Mouse (Mus musculus) induced T-regulatory cell, adult 2 months (primary cell): ENCODE results near the gene Ntng1.

Experiments
- DNase-seq: peaks from one replicate; pipeline ENCODE4 v3.0.0-alpha.2; 2012; ENCODE audit warnings: low read depth

The Ntng1 gene

DNA sequence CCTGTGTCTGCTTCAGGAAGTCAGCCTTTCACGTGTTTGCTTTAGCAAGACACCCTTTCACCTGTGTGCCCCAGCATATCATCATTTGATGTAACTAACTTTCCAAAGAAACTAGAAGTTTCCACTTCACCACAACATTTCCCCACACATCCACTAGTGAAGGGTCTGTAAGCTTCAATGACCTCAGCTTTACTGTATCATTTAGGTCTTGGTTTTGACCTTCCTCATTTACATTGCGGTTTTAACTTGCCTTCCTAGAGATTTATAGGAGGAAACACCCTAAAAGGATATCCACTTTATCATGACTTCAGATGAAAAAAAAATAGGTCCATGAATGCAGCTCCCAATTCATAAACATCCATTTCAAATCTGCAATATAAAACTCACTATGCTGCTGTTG, 89.7 kb downstream of the Ntng1 start:
- no peak for DNase-seq

DNA sequence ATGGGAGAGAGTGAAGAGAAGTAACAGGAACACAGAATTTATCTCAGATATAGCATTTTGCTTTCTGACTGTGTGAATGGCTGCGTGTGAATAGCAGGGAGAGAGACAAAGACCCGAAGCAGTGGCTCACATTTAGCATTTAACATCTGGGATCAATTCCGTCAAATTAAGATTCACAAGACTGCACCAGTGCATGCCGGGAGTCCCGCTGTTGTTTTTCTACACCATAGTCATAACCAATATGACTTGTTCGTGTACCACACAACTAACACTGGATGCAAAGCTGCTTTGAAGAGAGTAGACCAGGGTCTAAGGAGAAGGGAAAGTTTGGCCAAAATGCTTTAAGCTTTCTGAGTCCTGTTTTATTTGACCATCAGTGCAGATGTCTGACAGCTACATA, 95.7 kb downstream of the Ntng1 start:
- no peak for DNase-seq

DNA sequence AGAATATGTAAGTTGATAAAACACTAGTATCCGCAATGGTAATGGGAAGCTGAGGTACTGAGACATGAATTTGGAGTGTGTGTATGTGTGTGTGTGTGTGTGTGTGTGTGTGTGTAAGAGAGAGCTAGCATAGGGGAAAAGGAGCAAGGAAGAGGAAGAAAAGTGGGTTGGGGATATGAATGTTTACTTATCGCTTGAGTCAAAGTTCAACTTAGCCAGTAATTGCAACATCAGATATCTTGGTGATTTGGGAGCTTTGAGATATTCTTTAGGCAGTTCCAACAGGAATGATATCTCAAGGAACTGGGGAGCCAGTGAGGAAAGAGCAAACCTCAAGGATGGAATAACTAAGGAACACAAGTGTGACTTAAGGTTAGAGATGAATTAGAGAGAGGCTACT, 97.1 kb downstream of the Ntng1 start:
- no peak for DNase-seq

DNA sequence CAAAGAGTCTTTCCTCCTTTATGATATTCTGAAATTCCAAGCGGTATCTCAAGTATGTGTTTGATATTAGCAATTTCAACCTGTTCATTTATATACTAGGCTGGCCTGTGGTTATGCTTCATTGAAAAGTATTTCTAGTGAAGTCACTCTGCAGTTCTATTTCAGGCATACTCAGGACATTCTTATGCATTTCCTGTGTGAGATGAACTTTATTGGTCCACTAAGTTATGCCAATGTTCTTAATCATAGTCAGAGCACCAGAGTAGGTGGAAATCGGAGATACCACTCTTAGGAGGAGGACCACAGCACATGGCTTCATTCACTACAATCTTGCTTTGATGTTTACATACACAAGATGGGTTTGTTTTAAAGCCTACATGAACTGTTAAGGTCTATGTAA, 99.6 kb downstream of the Ntng1 start:
- DNase-seq, result no peak

DNA sequence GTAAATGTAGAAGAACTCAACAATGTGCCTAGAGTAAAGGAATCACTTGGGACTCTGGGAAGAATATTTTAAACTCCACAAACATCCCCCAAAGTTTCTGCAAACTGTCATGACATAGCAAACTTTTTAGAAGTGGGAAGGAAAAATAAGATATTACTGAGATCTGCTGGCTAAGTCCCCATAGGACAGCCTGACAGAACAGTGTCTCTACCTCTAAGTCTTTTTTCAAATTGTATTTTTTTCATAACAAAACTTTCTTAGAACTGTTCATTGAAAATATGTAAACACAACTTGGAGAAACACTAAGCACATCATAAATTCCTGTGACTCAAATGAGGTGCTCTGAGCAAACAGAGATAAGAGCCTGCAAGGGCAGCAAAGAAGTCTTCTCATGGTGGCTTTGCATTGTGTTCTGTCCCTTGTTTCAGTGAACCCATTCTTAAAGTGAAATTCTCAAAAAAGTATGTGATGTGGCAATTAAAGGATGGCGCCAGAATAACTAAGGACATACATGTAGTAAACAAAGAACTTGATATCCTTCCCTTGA, 100.1 kb downstream of the Ntng1 start:
- DNase-seq, result no peak

DNA sequence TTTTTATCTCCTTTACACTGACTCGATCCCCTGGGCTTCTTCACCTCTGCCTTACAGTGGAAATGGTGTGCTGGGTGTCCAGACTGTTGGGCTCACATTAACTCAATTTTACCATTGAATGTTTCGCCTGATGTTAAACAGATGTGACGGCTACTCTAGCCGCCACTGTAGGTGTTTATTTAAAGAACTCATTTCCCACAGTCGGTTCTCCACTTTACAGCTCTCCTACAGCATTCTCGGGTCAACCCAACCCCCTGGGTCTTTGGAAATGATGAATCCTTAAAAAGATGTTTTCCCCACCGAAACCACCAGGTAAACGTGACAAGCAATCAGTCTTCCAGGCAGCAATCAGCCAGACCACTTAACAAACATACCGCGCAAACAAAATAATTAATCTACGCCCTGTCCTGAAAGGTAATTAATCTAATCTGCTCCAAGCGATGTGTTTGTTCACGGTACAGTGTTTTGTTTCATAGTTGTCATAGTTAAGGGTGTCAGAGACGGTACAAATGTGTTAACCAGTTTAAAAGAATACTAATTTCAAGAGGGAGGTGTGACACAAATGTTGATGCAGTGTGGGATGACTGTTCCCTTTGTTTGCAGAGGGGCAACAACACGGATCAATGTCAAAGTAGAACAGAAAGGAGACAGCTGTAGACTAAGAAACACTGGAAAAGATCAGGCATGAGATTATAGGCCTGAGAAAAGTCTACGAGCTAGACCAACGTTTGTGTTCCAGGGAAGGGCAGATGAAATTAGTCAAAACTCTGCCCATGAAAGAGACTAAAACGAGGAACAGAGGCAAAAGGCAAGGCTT, 120.8 kb downstream of the Ntng1 start:
- no peak for DNase-seq

DNA sequence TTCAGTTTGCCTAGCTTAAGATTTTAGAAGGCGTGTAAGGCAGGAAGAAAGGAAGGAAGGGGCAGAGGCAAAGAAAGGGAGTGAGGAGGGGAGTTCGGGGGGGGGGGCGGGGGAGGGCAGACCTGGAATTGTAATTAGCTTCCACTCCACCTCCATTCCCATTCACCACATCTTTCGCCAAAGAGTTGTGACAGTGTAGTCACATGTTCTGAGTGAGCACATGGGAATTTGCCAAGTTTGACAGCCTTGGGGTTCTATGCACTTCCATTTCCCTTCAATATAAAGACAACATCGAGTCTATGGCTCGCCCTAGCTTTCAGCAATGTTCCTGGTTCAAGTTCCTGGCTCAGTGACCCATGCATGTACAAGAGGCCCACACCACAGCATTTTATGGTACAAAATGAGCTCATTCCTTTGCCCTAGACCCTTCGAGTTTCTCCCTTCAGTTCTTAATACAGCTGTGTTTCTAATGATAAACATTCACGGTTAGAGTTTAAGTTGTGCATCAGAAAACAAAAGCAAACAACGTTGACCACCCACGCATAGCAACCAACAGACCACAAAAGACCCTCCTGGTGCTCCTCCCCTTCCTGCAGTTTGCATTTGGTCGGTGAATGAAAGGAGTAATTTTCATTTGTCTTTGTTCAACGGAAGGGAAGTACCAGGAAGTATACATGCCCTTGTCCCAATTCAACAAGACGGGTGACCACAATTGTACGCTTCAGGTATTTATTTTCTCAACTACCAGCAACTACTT, 132.8 kb downstream of the Ntng1 start:
- DNase-seq, result no peak

DNA sequence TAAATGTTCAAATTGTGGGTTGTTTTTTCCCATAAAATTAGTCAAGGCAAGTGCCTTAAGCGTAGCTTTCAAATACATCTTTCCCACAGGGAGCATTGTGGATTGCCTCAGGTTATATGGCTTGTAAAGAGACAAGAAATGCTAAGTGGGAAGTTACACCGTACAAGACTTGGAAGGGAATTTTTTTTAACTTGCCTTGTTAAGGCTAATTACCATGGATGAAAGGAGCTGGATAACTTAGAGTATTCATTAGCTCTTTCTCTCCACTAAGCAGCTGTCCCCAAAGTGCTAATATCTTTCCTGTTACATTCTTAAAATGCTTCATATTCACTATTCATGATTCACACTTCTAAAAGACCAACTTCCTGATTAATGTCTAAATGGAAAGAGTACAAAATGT, 133.4 kb downstream of the Ntng1 start:
- no peak for DNase-seq

DNA sequence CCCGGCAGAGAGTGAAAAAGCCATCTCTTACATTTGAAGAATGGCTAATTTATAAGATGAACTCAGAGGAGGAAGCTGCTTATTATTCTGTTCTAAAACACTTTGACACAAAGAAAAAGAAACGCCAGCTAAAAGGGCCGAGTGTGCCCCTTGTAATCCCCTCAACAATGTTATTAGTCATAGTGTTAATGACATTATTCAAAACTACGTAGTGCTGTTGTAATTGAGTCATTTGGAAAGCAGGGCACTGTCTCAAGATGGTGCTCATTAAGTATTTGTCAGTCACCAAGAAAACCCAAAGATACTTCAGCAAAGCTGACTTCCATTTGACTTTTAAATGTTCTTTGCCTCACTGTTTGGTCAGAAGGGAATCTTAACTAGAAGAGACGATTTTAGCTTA, 143.5 kb downstream of the Ntng1 start:
- DNase-seq, result no peak

DNA sequence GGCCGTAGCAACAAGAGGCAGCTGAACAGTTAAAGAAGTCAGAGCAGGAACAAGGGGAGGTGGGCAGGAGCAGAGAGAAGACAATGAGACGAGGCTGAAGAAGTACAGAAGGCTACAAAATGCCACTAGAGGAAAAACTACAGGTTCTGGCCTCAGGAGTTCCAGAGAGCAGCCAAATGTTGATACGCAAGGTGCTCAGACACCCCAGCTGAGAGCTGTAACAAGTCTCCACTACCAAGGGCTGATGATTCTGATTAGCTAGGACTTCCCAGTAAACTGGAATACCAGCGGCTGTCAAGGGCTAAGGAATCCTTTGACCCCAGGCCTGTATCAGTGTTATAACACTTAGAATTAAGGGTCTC, 148.2 kb downstream of the Ntng1 start:
- no peak for DNase-seq

DNA sequence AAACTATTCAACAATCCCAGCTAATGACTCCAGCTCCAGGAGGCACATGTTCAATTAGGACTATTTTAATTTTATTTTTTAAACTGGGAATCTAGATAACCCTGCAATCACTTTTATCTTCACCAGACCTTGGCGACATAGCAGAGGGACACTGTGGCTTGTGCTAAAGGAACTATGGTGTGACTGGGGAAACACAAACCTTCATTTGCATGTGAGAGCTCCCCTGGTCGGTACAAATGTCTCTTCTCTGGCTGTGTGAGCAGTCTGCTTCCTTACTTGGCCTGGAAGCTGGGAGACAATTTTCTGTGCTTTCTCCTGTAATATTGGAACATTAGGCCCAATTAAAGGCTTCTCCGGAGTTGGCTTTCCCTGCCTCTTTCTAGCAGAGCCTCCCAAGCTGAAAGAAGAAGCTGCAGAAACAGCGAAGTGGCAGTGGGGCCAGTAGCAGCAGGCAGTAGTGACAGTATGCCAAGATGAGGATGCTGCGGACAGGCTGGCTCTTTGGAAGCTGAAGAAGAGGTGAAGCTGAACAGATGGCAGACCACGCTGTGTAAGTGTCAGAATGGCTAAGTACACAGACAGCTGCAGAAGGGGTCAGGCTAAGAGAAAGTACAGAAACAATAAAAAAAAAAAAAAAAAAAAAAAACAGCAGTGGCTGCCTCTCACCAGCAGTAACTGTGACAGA, 148.7 kb downstream of the Ntng1 start:
- no peak for DNase-seq

DNA sequence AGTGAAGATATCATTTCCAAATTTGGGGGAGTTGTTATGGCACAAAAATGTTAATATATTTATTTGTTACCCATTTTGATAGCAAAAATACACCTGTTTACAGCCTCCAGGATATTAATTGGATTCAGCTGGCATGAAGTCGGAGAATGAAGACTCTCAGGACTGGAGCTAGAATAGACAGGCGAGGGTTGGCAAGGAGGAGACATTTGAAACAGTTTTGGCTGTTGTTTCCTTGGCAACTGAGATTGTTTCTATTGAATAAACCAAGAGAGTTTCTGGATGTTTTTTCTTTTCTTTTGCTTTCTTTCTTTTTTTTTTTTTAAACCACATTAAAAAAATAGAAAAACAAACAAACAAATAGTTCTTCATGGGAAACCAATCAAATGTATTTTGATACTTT, 159.7 kb downstream of the Ntng1 start:
- no peak for DNase-seq

DNA sequence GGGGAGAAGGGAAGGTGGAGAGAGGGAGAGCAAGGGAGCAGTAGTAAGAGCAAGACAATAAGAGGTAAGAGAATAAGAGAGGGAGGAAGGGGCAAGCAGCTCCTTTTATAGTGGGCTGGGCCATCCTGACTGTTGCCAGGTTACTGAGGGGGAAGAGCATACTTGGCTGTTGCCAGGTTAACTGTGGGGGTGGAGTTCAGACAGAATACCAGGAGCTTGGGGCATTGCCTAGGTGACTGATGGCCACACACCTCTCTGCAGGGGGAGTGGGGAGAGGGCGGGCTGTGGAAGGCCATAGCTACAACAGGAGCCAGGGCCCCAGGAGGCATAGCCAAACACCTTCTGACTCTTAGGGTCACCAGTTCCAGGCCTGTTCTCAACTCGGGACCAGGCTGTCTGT, 166.2 kb downstream of the Ntng1 start:
- DNase-seq, result no peak

DNA sequence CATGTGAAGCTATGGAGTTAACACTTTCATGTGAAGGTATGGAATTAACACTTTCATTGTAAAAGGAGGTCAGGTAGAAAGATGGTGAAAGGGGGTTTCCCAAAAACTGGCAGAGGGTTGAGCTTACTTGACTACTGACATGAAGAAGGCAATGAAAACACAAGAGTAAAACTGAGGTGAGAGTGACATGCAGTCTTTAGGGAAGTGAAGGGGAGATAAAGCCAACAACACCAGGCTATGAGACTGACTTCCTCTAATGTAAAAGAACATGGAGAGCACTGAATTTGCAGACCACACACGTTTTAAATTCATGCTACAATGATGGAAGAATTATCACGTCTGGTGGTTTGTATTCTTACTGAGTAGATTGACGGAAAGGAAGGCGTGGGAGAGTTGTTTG, 168.7 kb downstream of the Ntng1 start:
- DNase-seq, result no peak

DNA sequence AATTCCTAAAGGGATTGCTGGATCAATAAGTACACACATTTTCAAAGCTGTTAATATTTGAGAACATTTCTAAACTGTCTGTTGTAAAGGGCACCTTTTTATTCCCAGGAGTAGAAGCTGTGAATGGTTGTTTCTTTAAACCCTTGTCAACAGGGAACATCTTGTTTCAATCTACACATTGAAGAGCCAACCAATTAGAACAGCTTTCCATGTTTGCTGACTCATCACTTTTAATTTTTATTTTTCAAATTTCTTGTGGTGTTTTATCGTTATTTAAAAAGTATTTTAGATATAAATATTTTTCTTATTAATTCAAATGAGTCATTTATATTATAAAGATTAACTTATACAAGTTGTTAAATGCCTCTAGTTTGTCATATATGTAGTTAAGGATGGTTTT, 172.3 kb downstream of the Ntng1 start:
- DNase-seq, result no peak

DNA sequence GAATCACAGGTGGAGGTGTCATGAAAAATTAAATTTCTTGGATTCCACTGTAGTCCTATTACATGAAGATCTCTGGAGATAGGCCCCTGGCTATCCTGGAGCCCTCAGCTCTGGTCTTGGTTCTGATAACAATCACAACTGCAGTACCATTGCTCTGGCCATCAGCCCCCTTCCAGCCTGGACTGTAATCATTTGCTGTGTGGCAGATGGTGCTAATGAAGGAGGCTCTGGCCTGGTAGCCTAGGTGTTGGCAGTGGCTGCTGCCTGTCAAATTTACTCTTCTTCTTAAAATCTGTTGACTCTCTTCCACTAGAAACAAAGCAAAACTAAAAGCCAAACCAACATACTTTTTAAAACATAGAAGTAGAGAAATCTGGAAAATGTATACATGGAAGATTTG, 173.6 kb downstream of the Ntng1 start:
- no peak for DNase-seq

DNA sequence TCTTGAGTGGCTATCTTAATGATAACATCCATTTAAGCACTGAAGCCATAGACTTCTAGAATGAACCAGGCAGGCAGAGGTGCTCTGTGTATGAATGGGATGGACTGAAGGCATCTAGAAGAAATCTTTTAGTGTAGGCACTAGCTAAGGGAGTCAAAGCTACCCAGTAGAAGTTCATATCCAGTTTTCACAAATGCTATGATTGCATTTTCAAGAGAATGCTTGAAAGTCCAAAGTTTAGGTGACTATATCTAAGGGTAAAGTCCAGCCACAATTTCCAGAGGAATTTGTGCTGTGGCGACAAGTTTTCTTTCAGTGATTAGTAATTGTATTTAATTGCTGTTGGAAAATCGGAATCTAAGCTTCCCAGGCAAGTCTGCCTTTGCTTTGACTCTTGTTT, 181.2 kb downstream of the Ntng1 start:
- no peak for DNase-seq

DNA sequence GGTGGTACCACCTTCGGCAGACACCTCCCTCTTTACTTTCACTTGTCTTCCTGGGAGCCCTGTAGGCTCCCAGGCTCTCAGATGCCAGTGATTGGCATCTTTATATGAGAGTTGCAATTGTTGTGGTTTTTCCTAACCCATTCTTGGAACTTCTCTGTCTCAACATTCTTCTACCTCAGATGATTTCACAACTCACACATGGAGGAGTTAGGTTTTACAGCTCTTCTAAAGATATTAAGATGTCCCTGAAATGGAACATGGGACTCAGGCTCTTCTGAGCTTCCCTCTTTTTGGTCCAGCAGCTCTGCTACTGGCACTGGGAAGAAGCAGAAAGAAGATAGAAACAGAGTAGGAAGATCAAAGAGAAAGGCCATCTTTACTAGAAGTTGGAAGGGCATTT, 200.9 kb downstream of the Ntng1 start:
- DNase-seq, result no peak

DNA sequence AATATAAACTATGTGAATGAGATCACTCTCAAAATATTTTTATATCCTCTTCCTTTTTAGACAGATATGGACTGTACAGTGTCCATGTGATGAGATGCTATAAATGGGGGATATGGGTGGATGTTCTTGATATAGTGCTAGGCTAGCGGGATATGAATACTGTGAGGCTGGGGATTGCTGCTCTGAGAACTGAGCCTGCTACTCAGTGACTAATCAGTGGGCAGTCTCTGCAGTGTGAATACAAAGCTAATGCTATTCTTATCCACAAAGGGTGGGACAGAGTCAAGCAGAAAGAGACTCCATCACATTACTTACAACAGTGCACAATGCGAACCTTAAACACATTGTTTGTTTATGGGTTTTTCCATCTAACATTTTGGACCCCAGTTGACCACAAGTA, 206.2 kb downstream of the Ntng1 start:
- no peak for DNase-seq

DNA sequence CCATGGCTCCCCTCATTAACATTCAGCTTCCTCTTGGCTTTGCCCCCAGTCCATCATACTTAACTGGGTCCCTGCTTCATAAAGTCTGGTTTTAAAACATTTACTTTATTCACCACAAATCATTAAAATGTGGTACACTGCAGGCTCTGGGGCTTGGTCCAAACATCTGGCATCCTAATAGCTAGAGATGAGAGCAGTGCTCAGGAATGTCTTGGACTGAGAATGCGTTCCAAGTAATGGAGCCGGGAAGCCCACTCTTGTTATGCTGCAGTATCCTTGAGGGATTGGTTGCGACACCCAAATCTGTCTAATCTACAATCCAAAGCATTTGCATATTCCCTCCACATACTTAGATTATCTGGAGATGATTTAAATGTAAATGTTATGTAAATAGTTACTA, 207.5 kb downstream of the Ntng1 start:
- DNase-seq, result no peak

DNA sequence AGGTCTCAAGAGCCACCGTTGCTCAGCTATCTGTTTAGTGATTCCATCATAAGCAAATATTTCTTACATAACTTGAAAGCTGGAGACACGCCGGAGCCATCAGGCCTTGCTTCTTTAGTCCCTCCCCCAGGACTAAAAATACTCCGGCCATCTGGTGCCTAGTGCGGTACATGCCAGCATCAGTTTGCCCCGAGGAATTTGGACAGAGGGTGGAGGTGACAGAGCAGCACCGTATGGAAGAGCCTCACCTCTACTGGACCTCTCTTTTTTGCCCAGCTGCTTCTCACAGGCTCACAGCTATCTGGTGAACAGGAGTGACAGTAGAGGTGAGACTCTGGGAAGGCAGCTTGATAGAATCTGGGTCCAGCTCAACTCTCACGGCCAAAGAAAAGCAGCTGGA, 211.6 kb downstream of the Ntng1 start:
- DNase-seq, result no peak

DNA sequence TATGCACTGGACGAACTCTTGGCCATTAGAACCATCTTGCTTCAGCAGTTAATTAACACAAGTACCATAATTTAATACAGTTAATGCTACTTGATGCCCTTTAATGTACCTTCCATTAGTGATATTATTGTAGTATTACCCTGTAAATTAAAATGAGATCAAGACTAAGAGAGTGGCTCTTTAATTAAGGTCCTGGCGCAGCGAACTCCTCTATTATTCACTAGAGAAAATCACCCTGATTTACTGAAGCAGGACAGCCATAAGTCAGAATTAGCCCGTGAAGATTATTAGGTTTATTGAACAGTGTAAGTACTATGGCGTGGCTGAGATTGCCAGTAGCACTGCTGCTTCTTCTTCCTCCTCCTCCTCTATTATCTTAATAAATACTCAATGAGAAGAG, 212.8 kb downstream of the Ntng1 start:
- no peak for DNase-seq

DNA sequence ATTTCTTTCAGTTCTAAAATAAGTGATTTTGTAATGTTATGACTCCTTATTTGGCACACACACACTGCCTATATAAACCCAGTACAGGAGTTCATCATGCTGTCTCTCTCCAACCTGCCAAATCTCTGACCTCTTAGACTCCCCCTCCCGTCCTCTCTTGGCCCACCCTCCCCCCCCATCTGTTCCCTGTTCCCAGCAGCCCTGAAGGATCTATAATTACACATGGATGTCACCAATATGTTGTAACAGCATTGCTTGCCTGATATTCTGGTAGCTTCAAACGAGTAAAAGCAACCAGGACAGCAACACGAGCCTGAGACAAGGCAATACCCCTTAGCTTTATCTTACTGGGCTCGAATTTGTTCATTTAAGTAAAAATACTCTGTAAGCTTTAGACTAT, 220.0 kb downstream of the Ntng1 start:
- no peak for DNase-seq
